Mouse (Mus musculus) small intestine, adult 2 months (tissue): ENCODE data around the gene Usp2.

ENCODE experiments used
- CTCF ChIP-seq: fragments of 200-500 bp; IDR thresholded peaks from 2 replicates; pipeline ENCODE4 v1.5.1; 2012; ENCODE audit warnings: low read depth, mild to moderate bottlenecking, control low read depth, inconsistent platforms, low read length, moderate library complexity, mixed read lengths; ENCODE audit not compliant: insufficient replicate concordance, insufficient read length; ENCODE audit errors: extremely low read depth
- POLR2A ChIP-seq: fragments of 200-500 bp; IDR thresholded peaks from 2 replicates; pipeline ENCODE4 v1.6.1; 2012; ENCODE audit warnings: low read depth, mild to moderate bottlenecking, control low read depth, inconsistent platforms, low read length, moderate library complexity

DNA sequence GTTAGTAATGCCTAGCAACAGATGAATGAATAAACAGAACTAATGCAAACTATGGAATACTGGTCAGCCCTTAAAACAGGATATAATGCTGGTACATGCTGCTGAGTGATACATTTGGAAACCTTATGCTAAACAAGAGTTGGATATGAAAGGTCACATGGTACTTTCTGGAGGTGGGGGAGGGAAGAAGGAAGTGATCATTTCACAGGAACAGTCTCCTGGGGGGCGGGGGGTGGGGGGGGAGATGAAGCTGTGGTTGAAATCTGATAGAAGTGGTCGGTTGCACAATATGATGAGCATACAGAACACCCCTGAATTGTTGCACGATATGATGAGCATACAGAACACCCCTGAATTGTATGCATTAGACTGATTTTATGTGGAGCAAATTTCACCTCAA, 42.7 kb upstream of the Usp2 start:
- TF ChIP-seq POLR2A (no peak), CTCF (no peak)
